Mouse (Mus musculus) lung, embryonic 15.5 days (tissue): ENCODE measurements around the gene Gxylt1. TPM values are rescaled to one million over a fixed set of nuclear protein-coding genes. Genes with fewer than 3 reads are reported as not detected.
"Not testable (repeated sequence)": the region's sequence is repeated elsewhere in the genome, so short reads cannot be mapped to it uniquely, and the experiment has no call there.

Experiments
- ATAC-seq: fragments of 200-750 bp; cut with Nextera tagmentation; 2 replicates; pipeline ENCODE4 v1.8.0; 2017; ENCODE audit warnings: moderate number of reproducible peaks, borderline replicate concordance; ENCODE audit not compliant: low FRiP score, low TSS enrichment; ENCODE audit errors: extremely low read depth
- H3K27ac ChIP-seq: fragments of 300-500 bp; sonication (generic); 2 replicates; pipeline ENCODE4 v1.5.1; 2015; ENCODE audit warnings: moderate library complexity, mild to moderate bottlenecking, inconsistent platforms
- H3K27me3 ChIP-seq: fragments of 300-500 bp; sonication (generic); 2 replicates; pipeline ENCODE4 v1.6.1; 2015; ENCODE audit warnings: inconsistent platforms
- H3K36me3 ChIP-seq: fragments of 300-500 bp; sonication (generic); 2 replicates; pipeline ENCODE4 v1.6.1; 2015; ENCODE audit warnings: inconsistent platforms
- H3K4me1 ChIP-seq: fragments of 300-500 bp; sonication (generic); 2 replicates; pipeline ENCODE4 v1.6.1; 2015; ENCODE audit warnings: inconsistent platforms
- H3K4me2 ChIP-seq: fragments of 300-500 bp; sonication (generic); 2 replicates; pipeline ENCODE4 v1.6.1; 2015; ENCODE audit warnings: inconsistent platforms, mild to moderate bottlenecking, moderate library complexity
- H3K4me3 ChIP-seq: fragments of 300-500 bp; sonication (generic); 2 replicates; pipeline ENCODE4 v1.5.1; 2015; ENCODE audit warnings: mild to moderate bottlenecking, inconsistent platforms
- H3K9ac ChIP-seq: fragments of 300-500 bp; sonication (generic); 2 replicates; pipeline ENCODE4 v1.6.1; 2015; ENCODE audit warnings: inconsistent platforms
- H3K9me3 ChIP-seq: fragments of 300-500 bp; sonication (generic); 2 replicates; pipeline ENCODE4 v1.6.1; 2016; ENCODE audit warnings: inconsistent platforms
- WGBS: fragments of 180-500 bp; shearing (Covaris S2); methylation state at CpG from one replicate; pipeline ENCODE4 v1.1.7; 2015; 5-methylcytosine and 5-hydroxymethylcytosine counted together
- polyA plus RNA-seq: library from polyadenylated mRNA; unstranded; fragments of >200 nt; fragmentation: Nextera tagmentation; extraction: Ambion mirVana; gene quantifications from 2 replicates; pipeline ENCODE4 v1.2.1, GENCODE M21; 2015

The Gxylt1 gene
- polyA plus RNA-seq: 13.6 and 14.4 TPM in 2 replicates

DNA sequence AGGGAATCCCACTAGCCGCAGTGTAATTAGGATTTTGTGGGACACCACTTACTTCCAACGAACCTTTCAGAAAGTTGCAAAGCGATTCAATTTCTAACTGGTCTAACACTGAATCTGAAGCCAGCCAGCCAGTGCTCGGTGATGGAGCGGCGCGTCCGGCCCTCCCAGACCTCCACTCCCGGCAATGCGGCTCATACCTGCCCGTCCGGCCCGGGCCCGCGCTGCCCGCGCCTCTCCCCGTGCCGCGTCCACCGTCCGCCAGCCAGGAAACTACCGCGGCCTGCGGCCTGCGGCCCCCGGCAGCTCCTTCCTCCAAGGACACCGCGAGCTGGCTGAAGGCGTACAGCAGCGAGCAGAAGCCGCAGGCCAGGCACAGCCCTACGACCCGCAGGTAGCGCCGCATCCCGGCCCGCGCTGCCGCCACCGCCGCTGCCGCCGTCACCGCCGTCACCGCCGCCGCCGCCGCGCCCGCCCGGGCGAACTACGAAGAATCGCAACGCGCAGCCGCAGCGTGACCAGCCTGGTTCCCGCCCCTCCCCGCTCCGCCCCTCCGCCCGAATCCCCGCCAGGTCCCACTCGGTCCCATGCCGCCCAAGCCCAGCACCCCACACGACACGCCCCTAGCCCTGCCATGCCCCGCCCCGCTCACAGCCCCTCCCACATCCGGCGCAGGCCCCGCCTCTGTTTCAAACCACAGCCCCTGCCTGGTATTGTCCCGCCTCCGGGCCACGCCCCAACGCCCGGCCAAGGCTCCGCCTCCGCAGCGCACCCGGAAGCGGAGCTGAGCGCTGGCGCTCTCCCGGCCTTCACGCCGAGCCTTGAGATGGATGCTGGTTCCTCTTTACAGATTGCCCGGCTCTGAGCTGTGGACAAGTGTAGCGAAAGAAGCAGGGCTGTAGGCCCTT lies at the start of gene Gxylt1:
Gene Gxylt1, minus strand, starts transcription at position 501 of the 905 bp plus-strand sequence.
- peaks cover 30% of the 10 kb centered on the region for H3K4me1 ChIP-seq
- peak within 1 kb of the TSS; percentile 90 for H3K4me2 ChIP-seq
- H3K27me3 ChIP-seq: no peaks in the 10 kb centered on the region
- WGBS: under 1% methylated on average over 92 of the region's 93 CpGs
- no peaks in the 10 kb centered on the region for H3K36me3 ChIP-seq
- peak; percentile 99 for ATAC-seq
- peak within 1 kb of the TSS; percentile 84 for H3K9ac ChIP-seq
- peak within 1 kb of the TSS; percentile 76 for H3K4me3 ChIP-seq
- peak within 1 kb of the TSS; percentile 90 for H3K27ac ChIP-seq
- no peaks in the 10 kb centered on the region for H3K9me3 ChIP-seq

DNA sequence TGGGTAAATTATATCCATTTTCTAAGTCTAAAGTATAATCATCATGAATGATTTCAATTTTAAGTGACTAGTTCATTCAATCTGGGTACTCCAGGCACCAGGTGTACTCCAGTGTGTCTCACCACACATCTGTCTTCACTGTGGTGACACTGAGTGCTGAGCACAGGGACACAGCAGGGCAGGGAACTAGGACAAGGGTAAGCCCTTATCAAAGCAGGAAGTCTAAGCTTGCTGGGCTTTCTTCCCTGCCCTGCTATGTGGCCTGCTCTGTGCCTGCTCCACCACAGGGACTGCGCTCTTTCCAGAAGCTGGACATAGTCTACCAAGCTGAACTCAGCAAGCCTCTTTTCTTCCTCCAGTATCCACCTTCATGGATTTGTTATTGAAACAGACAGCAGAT lies 43.8 kb upstream of the Gxylt1 start:
- H3K36me3 ChIP-seq: no peaks in the 10 kb centered on the region
- H3K9me3 ChIP-seq: no peaks in the 10 kb centered on the region
- H3K4me1 ChIP-seq: no peaks in the 10 kb centered on the region
- H3K4me3 ChIP-seq: no peak overlapping the region
- H3K27me3 ChIP-seq: no peaks in the 10 kb centered on the region
- H3K9ac ChIP-seq: no peak overlapping the region
- H3K4me2 ChIP-seq: no peak overlapping the region
- ATAC-seq: no peak
- no peak overlapping the region for H3K27ac ChIP-seq
- 90% methylated on average over 1 of the region's 1 CpGs for WGBS

DNA sequence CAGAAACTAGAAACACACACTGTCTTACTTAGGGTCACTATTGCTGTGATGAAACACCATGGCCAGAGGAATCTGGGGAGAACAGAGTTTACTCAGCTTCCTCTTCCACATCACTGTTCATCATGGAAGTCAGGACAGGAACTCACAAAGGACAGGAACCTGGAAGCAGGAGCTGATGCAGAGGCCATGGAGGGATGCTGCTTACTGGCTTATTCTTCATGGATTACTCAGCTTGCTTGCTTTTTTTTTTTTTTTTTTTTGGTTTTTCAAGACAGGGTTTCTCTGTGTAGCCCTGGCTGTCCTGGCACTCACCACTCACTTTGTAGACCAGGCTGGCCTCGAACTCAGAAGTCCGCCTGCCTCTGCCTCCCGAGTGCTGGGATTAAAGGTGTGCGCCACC lies 35.3 kb upstream of the Gxylt1 start:
- not testable (repeated sequence) for H3K9ac ChIP-seq, H3K27ac ChIP-seq, H3K9me3 ChIP-seq, H3K4me2 ChIP-seq, H3K4me3 ChIP-seq, H3K27me3 ChIP-seq, H3K36me3 ChIP-seq, ATAC-seq, H3K4me1 ChIP-seq
- 96% methylated on average over 4 of the region's 4 CpGs for WGBS

DNA sequence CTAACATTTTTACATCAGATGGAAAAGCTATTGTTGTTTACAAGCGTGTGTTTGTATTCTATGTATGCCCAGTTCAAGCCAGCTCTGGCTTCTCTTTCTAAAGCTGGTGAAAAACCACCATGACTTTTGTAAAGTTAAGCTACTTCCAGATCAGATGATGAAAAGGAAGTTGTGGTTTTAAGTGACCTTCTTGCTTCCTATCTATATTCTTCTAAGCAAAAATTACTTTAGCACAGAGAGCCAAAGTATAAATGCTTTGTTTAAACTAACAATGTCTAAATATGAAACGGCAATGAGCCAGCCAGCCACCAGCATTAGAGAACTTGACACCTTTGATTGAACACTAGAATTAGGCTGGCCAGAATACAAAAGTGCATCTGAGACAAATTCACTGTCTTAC lies 23.2 kb upstream of the Gxylt1 start:
- Histone ChIP-seq H3K4me1 (peaks cover 10% of the 10 kb centered on the region; the same call in 1 of the 2 replicates), H3K27ac (no peak overlapping the region), H3K4me2 (no peak overlapping the region), H3K9ac (no peak overlapping the region), H3K36me3 (no peaks in the 10 kb centered on the region), H3K27me3 (no peaks in the 10 kb centered on the region), H3K9me3 (no peaks in the 10 kb centered on the region), H3K4me3 (no peak overlapping the region)
- 65% methylated on average over 2 of the region's 2 CpGs for WGBS
- no peak for ATAC-seq

DNA sequence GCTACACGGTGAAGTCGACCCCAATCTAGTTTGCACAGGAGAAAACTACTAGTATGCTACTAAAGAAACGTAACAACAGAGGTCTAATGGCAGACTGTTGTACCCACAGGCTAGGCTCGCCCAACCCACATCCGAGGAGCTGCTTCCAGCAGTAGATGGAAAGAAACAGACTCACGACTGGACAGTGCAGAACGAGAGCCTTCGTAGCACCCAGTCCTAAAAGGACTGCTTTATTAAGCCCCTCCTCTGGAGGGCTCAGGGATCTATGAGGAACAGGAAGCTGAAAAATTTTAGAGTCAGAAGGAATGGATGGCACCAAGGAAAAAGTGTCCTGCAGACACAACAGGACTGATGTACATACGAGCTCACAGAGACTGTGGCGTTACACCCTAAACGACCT lies 19.5 kb upstream of the Gxylt1 start:
- Histone ChIP-seq H3K36me3 (no peaks in the 10 kb centered on the region), H3K4me2 (no peak overlapping the region), H3K27ac (no peak overlapping the region), H3K9me3 (no peaks in the 10 kb centered on the region), H3K4me1 (peaks cover 8% of the 10 kb centered on the region; the same call in 1 of the 2 replicates), H3K27me3 (no peaks in the 10 kb centered on the region), H3K9ac (no peak overlapping the region), H3K4me3 (no peak overlapping the region)
- peak; percentile 39; the same call in 1 of the 2 replicates for ATAC-seq
- WGBS: 49% methylated on average over 11 of the region's 11 CpGs

DNA sequence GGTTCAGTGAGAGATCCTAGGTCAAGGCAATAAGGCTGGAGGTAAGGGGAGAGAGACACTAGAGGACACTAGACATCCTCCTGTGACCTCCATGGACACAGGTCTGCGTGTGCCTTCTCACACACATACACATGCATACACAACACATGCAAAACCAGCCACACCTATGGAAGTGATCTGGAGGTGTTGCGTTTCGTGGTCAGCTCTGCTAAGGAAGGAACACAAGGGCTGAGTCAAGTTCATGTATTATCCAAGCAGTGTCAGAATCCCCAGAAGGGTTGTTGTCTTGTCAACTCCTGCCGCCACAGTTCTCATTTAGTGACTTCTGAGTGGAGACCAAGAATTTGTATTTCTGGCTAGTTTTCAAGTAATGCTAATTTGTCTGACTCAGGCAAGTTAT lies 13.3 kb upstream of the Gxylt1 start:
- no peak for ATAC-seq
- Histone ChIP-seq H3K4me2 (no peak overlapping the region), H3K36me3 (peaks cover 10% of the 10 kb centered on the region; the same call in 1 of the 2 replicates), H3K27me3 (no peaks in the 10 kb centered on the region), H3K27ac (no peak overlapping the region), H3K4me1 (no peaks in the 10 kb centered on the region), H3K4me3 (no peak overlapping the region), H3K9me3 (no peaks in the 10 kb centered on the region), H3K9ac (no peak overlapping the region)
- 83% methylated on average over 4 of the region's 4 CpGs for WGBS

DNA sequence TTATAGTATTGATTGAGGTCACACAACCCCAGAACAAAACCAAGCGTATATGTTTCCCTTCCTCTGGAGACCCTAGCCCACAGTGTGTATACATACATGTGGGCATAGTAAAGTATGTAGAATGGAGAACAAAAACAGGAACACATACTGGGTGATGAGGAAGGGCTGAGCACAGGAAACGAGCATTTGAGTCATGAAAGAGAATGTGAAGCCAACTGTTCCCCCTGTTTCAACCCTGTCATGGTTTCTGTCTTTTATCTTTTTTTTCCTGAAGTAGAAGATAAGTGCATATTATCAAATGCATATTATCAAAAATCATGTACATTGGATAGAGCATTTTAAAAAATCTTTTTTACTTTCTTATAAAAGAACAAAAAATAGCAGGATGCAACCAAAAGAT lies 12.6 kb upstream of the Gxylt1 start:
- H3K27ac ChIP-seq: no peak overlapping the region
- peaks cover 14% of the 10 kb centered on the region; the same call in 1 of the 2 replicates for H3K36me3 ChIP-seq
- H3K4me2 ChIP-seq: no peak overlapping the region
- no peak overlapping the region for H3K9ac ChIP-seq
- 63% methylated on average over 2 of the region's 2 CpGs for whole genome bisulfite sequencing
- H3K4me3 ChIP-seq: no peak overlapping the region
- no peaks in the 10 kb centered on the region for H3K4me1 ChIP-seq
- ATAC-seq: no peak
- no peaks in the 10 kb centered on the region for H3K27me3 ChIP-seq
- no peaks in the 10 kb centered on the region for H3K9me3 ChIP-seq

DNA sequence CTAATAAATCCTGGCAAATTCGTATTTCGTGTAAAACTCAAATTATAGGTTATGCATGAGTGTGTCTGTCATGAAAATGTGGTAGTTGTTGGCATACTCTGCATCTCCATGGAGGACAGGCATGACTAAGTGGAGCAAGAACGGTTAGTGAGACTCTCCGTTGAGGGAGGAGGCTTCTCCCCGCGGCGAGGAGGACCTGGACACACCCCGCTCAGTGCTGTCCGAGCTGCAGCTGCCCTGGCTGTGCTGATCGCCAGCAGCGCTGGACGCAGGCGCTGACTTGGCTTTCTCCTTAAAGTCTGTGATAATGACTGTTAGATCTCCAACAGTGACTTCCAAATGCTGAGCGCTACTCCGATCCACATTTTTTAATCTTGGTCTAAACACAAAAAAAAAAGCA lies 10.3 kb upstream of the Gxylt1 start:
- Histone ChIP-seq H3K4me3 (no peak overlapping the region), H3K4me1 (no peaks in the 10 kb centered on the region), H3K9me3 (no peaks in the 10 kb centered on the region), H3K27ac (no peak overlapping the region), H3K27me3 (no peaks in the 10 kb centered on the region), H3K36me3 (peaks cover 14% of the 10 kb centered on the region; the same call in 1 of the 2 replicates), H3K9ac (no peak overlapping the region), H3K4me2 (no peak overlapping the region)
- 82% methylated on average over 15 of the region's 15 CpGs for WGBS
- no peak for ATAC-seq

DNA sequence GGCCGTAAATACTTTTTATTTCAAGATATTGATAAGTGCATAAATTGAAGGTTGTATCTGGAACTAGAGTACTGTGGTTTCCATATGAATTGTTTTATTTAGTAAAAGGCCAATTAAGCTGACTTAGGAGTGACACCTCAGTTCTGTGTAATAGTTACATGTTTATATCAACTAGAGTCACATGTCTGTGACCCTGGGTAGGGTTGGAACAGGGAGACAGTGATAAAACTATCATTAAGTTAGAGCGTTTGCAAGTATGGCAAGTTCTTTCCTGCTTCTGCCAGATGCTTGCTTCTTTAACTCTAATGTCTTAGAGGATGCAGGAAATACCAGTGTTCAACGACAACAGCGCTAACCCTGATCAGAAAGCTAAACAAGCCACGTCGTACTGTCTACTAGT lies 9.3 kb upstream of the Gxylt1 start:
- no peak overlapping the region for H3K4me3 ChIP-seq
- H3K27me3 ChIP-seq: no peaks in the 10 kb centered on the region
- 74% methylated on average over 6 of the region's 6 CpGs for WGBS
- H3K36me3 ChIP-seq: peaks cover 14% of the 10 kb centered on the region; the same call in 1 of the 2 replicates
- H3K9me3 ChIP-seq: no peaks in the 10 kb centered on the region
- ATAC-seq: no peak
- H3K9ac ChIP-seq: no peak overlapping the region
- no peak overlapping the region for H3K27ac ChIP-seq
- H3K4me1 ChIP-seq: no peaks in the 10 kb centered on the region
- no peak overlapping the region for H3K4me2 ChIP-seq

DNA sequence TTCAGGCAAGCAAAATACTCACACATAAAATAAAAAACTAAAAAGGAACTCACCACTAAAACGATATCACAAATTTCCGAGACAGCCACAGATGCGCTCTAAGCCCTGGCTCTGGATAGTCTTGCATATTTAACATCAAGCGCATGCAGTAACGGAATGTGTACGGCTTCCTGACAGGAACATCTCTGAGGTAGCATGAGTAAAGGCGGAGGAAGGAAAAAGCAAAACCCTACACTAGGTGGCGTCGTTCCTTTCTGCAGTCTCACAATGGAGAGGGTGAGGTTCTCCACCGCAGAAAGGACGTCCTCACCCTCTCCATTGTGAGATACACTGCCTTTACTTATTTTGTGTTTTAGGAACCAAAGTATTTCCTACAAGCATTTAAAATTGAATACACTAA lies 8.4 kb upstream of the Gxylt1 start:
- WGBS: 76% methylated on average over 11 of the region's 11 CpGs
- Histone ChIP-seq H3K9ac (no peak overlapping the region), H3K9me3 (no peaks in the 10 kb centered on the region), H3K4me2 (no peak overlapping the region), H3K4me3 (no peak overlapping the region), H3K36me3 (peaks cover 14% of the 10 kb centered on the region; the same call in 1 of the 2 replicates), H3K27me3 (no peaks in the 10 kb centered on the region), H3K27ac (no peak overlapping the region), H3K4me1 (no peaks in the 10 kb centered on the region)
- no peak for ATAC-seq

DNA sequence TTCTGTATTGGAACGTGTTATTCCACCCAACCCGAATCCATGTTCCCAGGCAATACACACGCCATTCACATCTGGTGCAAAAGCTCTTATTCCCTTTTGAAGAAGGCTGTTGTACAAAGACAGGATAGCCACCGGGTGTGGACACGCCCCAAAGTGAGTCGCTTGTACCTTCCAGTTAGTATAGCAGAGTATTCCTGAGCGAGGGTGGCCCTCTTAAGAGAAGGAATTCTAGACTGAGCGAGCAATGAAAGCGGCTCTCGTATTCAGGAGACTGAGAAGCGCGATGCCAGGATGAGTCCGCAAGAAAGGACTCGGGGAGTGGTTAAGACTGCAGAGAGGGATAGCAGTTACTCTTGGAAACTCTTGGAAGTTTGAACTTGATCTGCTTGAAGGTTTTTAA lies 1.3 kb upstream of the Gxylt1 start:
- H3K4me1 ChIP-seq: peaks cover 26% of the 10 kb centered on the region
- H3K4me2 ChIP-seq: peak overlapping the region; percentile 90
- no peaks in the 10 kb centered on the region for H3K9me3 ChIP-seq
- H3K4me3 ChIP-seq: peak overlapping the region; percentile 76
- no peaks in the 10 kb centered on the region for H3K27me3 ChIP-seq
- 2% methylated on average over 14 of the region's 14 CpGs for WGBS
- H3K27ac ChIP-seq: peak overlapping the region; percentile 83; the same call in 1 of the 2 replicates
- ATAC-seq: no peak
- no peaks in the 10 kb centered on the region for H3K36me3 ChIP-seq
- 0 out of 2 replicates have a peak overlapping the region, but pooled peaks have one; percentile 35 for H3K9ac ChIP-seq

DNA sequence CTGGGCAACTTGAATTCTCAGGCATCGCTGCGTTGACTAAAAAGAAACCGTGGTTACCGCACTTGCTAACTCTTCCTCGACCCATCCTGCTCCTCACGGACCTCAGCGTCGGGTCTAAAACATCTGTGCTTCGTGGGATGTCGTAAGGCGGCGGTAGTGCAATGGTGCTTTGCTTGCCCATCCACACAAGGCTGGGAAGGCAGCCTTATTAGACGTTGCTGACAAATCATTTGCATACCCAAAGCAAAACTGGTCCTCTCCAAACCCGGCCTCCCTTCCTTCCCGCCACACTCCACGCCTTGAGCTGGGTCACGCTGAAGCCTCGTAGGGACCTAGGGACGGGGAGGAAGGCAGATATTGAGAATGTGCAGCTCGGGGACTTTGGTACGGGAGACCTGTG lies 644 bp upstream of the Gxylt1 start:
- no peaks in the 10 kb centered on the region for H3K36me3 ChIP-seq
- H3K9ac ChIP-seq: peak overlapping the region; percentile 35
- peak overlapping the region; percentile 90 for H3K4me2 ChIP-seq
- WGBS: under 1% methylated on average over 21 of the region's 21 CpGs
- no peaks in the 10 kb centered on the region for H3K9me3 ChIP-seq
- H3K4me1 ChIP-seq: peaks cover 27% of the 10 kb centered on the region
- peak overlapping the region; percentile 76 for H3K4me3 ChIP-seq
- H3K27me3 ChIP-seq: no peaks in the 10 kb centered on the region
- peak overlapping the region; percentile 83 for H3K27ac ChIP-seq
- peak; percentile 60; the same call in 1 of the 2 replicates for ATAC-seq
